Mouse (Mus musculus): ENCODE results near the gene Kcnn1. TPM values are rescaled to one million over a fixed set of nuclear protein-coding genes. Genes with fewer than 3 reads are reported as not detected.
"Not testable (repeated sequence)": the region's sequence is repeated elsewhere in the genome, so short reads cannot be mapped to it uniquely, and the experiment has no call there.

Kcnn1 gene
- polyA plus RNA-seq, 1 experiment from 2014 or later, result 0.72 TPM

DNA sequence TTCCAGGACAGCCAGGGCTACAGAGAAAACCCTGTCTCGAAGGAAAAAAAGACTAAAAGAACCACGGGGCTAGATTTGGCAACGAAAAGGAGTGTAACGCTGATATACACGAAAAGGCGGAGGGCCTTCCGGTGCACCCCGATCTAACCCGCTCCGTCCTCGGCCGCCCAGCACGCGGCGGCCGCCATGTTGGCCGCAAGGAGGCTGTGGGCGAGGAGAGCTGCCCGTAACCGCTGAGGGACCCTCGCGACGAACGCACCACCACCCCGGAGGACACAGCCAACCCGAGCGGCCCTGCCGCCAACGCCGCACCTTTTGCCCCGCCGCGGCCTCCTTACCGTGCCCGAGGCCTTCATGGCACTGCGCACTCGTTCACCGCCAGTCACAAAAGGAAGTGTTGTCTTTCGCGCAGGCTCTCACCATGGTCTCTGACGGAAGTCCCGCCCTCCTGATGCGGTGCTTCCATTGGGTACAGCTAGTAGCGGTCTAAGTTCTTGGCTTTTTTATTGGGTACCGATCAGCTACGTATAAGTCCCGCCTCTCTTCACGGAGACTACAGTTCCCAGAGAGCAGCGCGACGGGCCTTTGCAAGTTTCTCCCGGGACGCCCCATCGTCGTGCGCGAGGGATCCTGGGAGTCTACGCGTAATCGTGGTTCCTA is 34.1 kb upstream of the Kcnn1 start, which contains the start of gene Rpl18a:
Gene Rpl18a, minus strand, starts transcription at position 392 of the 660 bp plus-strand sequence.
- Histone ChIP-seq H3K9ac (peak within 1 kb of the TSS; percentile 89), H3K4me1 (ENCODE audit: insufficient read depth) (no peaks in the 10 kb centered on the region), H3K27ac (ENCODE audit: low read depth) (peak within 1 kb of the TSS; percentile 87), H3K27me3 (ENCODE audit: insufficient read depth, low read length) (peaks cover 19% of the 10 kb centered on the region), H3K4me3 (ENCODE audit: low read depth, low read length) (peak within 1 kb of the TSS; percentile 83), H3K9me3 (ENCODE audit: low read depth, low read length) (no peaks in the 10 kb centered on the region), H3K4me2 (peak within 1 kb of the TSS; percentile 80), H3K36me3 (ENCODE audit: insufficient read depth) (peaks cover 32% of the 10 kb centered on the region)
- no peak; the same call in 1 of the 2 replicates for TF ChIP-seq CTCF (IDR thresholded peaks at IDR 0.05; ENCODE audit: low read depth)
- DNase-seq, result peak; percentile 99
- ATAC-seq (ENCODE audit: insufficient read depth), result peak; percentile 97
- under 1% methylated on average over 57 of the region's 60 CpGs for WGBS

DNA sequence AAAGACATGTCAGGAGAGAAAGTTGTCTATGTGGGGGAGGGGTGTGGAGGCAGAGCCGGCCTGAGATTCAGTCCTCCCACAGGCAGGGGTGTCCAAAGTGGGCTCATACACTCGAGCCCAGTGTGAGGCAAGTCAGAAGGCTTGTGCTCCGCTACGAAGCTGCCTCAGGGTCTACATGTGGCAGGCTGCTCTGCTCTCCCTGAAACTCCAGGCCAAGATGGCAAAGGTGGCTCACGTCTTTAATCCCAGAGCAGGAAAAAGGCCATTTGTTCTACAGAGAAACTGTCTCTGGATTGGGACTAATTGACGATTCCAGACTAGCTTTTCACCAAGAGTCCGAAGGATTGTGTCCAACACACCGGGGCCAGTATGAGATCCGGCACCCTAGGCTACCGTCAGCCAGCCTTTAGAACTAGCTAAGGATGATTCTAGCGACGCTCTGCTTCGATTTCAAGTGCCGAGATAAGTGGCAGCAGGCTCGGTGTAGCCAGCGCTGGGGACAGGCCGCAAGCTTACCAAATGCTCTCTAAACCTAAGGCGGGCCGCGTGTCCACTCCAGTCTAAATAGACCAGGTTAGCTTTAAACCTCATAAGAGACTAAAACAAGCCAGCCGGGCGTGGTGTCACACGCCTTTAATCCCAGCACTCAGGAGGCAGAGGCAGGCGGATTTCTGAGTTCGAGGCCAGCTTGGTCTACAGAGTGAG is 33.4 kb upstream of the Kcnn1 start:
- 2% methylated on average over 25 of the region's 25 CpGs for WGBS
- DNase-seq, result peak; percentile 15

DNA sequence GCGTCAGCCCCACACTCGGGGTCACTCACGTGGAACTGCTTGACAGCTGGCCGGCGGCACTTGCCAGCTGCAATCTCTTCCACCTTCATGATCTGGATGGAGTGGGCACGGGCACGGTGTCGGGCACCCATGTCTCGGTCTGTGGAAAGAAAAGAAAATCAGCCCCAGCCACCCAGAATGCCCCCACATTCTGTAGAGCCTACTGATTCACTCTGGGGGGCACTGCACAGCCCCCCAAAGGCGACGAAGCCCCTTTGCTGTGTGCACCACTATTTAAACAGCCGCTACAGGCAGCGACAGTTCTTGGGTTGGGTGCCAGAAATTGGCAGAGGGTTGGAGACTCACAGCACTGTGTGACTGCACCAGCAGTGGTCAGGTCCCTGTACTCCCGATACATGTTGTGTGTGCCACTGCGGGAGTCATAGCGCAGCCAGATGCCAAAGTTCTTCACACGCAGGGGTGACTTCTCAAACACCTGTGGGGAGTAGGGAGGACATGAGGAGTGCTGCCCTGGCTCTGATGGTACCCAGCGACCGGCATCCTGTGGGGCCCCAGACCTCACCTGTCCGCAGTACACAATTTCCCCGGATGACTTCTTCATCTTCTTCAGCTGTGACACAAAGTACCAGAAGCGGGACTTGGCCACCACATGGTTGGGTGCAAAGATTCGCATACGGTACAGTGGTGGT is 32.7 kb upstream of the Kcnn1 start:
- peak overlapping the region; percentile 89 for H3K9ac ChIP-seq
- DNase-seq; ATAC-seq (ENCODE audit: insufficient read depth); H3K4me1 ChIP-seq (ENCODE audit: insufficient read depth); H3K27ac ChIP-seq (ENCODE audit: low read depth); H3K9me3 ChIP-seq (ENCODE audit: low read depth, low read length): not testable (repeated sequence)
- peak overlapping the region; percentile 80 for H3K4me2 ChIP-seq
- H3K4me3 ChIP-seq (ENCODE audit: low read depth, low read length), result peak overlapping the region; percentile 83
- WGBS, result 76% methylated on average over 23 of the region's 24 CpGs
- peaks cover 30% of the 10 kb centered on the region for H3K27me3 ChIP-seq (ENCODE audit: insufficient read depth, low read length)
- H3K36me3 ChIP-seq (ENCODE audit: insufficient read depth), result peaks cover 32% of the 10 kb centered on the region

More for the DNA sequence above, 33.4 kb upstream of the Kcnn1 start:
- ATAC-seq (ENCODE audit: insufficient read depth), result no peak
- Histone ChIP-seq H3K27me3 (ENCODE audit: insufficient read depth, low read length) (peaks cover 23% of the 10 kb centered on the region), H3K9ac (peak overlapping the region; percentile 89), H3K36me3 (ENCODE audit: insufficient read depth) (peaks cover 32% of the 10 kb centered on the region), H3K4me2 (peak overlapping the region; percentile 80), H3K27ac (ENCODE audit: low read depth) (peak overlapping the region; percentile 80), H3K4me3 (ENCODE audit: low read depth, low read length) (peak overlapping the region; percentile 83), H3K9me3 (ENCODE audit: low read depth, low read length) (no peaks in the 10 kb centered on the region), H3K4me1 (ENCODE audit: insufficient read depth) (no peaks in the 10 kb centered on the region)
- no peak for TF ChIP-seq CTCF (IDR thresholded peaks at IDR 0.05; ENCODE audit: low read depth)

DNA sequence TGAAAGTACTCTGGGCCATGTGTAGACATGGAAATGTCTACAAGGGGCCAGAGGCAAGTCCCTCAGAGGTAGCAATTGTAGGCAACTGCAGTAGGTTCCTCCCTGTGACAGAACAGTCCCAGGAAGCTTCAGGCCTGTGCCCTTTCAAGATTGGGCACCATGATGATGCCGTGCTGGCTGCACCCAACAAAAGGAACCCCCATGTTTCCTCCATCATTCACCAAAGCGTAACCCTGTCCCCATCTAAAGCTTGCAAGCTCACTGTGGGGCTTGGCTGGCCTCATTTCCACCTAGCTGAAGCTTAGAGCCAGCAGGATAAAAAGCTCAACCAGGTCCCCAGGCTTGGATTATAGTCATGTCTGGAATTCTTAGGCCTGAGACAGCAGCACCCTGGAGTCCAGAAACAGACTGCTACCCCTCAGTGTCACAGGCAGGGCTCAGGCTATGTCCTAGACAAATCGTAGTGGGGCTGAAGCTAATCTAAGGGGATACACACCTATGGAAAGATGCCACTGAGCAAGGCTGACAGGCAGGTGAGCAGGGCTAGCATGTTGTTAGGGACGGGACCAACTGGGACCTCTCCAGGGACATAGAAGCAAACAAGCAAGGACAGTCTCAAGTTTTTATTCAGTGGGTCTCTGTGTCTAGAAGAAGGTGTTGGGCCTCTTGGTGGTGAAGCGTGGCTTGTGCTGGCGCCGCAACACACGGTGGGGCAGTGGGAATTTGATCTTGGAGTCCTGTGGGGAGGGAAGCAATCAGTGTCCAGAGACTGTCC is 31.9 kb upstream of the Kcnn1 start:
- Histone ChIP-seq H3K9me3 (ENCODE audit: low read depth, low read length) (no peaks in the 10 kb centered on the region), H3K4me2 (no peak overlapping the region), H3K9ac (no peak overlapping the region), H3K27me3 (ENCODE audit: insufficient read depth, low read length) (peaks cover 32% of the 10 kb centered on the region), H3K36me3 (ENCODE audit: insufficient read depth) (peaks cover 32% of the 10 kb centered on the region), H3K4me3 (ENCODE audit: low read depth, low read length) (no peak overlapping the region), H3K27ac (ENCODE audit: low read depth) (no peak overlapping the region), H3K4me1 (ENCODE audit: insufficient read depth) (no peaks in the 10 kb centered on the region)
- no peak for ATAC-seq (ENCODE audit: insufficient read depth)
- WGBS, result 87% methylated on average over 8 of the region's 8 CpGs
- TF ChIP-seq CTCF (IDR thresholded peaks at IDR 0.05; ENCODE audit: low read depth), result no peak
- no peak for DNase-seq

DNA sequence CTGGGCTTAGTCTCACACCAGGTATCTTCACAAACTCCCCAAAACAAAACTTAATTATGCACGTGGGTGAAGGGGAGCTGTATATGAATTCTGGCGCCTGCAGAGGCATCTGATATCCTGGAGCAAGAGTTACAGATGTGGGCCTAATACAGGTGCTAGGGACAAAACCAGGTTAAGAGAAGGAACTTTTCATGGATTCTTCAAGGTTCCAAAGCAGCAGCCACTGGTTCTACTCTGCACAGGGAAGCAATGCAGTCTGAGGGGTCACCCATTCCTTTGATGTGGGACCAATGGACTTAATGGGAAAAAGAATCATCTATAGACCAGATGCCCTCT is 31.3 kb upstream of the Kcnn1 start:
- DNase-seq, result no peak
- TF ChIP-seq CTCF (IDR thresholded peaks at IDR 0.05; ENCODE audit: low read depth), result no peak
- Histone ChIP-seq H3K4me1 (ENCODE audit: insufficient read depth) (no peaks in the 10 kb centered on the region), H3K9ac (no peak overlapping the region), H3K9me3 (ENCODE audit: low read depth, low read length) (no peaks in the 10 kb centered on the region), H3K36me3 (ENCODE audit: insufficient read depth) (peaks cover 32% of the 10 kb centered on the region), H3K27me3 (ENCODE audit: insufficient read depth, low read length) (peaks cover 32% of the 10 kb centered on the region), H3K4me3 (ENCODE audit: low read depth, low read length) (no peak overlapping the region), H3K27ac (ENCODE audit: low read depth) (no peak overlapping the region), H3K4me2 (no peak overlapping the region)
- WGBS, result 64% methylated on average over 2 of the region's 2 CpGs
- ATAC-seq (ENCODE audit: insufficient read depth), result no peak

DNA sequence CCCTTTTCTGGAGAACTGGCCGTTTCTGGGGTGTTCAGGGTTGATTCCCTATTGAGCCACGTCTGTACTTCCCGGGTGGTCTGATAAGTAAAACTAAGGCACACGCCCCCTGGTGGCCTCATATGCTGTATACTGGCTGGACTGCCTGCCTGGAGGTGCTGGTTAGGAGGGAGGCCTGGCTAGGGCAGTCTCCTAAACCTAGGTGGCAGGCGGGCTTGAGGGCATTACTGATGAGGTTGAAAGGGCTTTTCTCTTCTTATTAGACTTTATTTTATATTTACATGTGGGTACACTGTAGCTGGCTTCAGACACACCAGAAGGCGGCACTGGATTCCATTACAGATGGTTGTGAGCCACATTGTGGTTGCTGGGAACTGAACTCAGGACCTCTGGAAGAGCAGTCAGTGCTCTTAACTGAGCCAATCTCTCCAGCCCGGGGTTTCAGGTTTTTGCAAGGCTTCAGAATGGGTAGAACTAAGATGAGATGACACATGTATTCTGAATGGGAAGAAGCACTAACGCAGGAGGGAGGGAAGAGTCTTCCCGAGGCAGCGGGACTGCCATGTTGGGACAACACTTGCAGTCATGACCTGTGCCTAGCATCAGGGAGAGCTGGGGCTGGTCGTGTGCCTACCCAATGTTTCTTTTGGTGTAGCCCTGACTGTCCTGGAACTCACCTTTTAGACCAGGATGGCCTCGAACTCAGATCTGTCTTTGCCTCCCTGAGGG is 30.8 kb upstream of the Kcnn1 start:
- DNase-seq, result peak; percentile 96
- peak; percentile 44 for ATAC-seq (ENCODE audit: insufficient read depth)
- Histone ChIP-seq H3K4me1 (ENCODE audit: insufficient read depth) (no peaks in the 10 kb centered on the region), H3K9ac (no peak overlapping the region), H3K27me3 (ENCODE audit: insufficient read depth, low read length) (peaks cover 32% of the 10 kb centered on the region), H3K36me3 (ENCODE audit: insufficient read depth) (peaks cover 32% of the 10 kb centered on the region), H3K27ac (ENCODE audit: low read depth) (no peak overlapping the region), H3K4me2 (no peak overlapping the region), H3K4me3 (ENCODE audit: low read depth, low read length) (no peak overlapping the region), H3K9me3 (ENCODE audit: low read depth, low read length) (no peaks in the 10 kb centered on the region)
- 27% methylated on average over 12 of the region's 12 CpGs for WGBS
- TF ChIP-seq CTCF (IDR thresholded peaks at IDR 0.05; ENCODE audit: low read depth), result peak; percentile 85

All from lung, embryonic 14.5 days (tissue).